Mouse (Mus musculus) naive thymus-derived CD4-positive, alpha-beta T cell, adult 2 months (primary cell): ENCODE data around the gene Mlx.
A peak's percentile ranks its signal among the peaks of the same experiment; 100 is the strongest.

Experiments used
- DNase-seq: peaks from one replicate; pipeline ENCODE4 v3.0.0-alpha.2; 2011; ENCODE audit warnings: low read depth

Gene Mlx

GRCm38 (mm10) chr11:101140164-101140819 lies 53.2 kb downstream of the Mlx start:
- DNase-seq = peak; percentile 42

GRCm38 (mm10) chr11:101141088-101141487 lies 54.0 kb downstream of the Mlx start:
- no peak for DNase-seq
